Mouse (Mus musculus): ENCODE measurements around the gene Lrrc36.

DNA sequence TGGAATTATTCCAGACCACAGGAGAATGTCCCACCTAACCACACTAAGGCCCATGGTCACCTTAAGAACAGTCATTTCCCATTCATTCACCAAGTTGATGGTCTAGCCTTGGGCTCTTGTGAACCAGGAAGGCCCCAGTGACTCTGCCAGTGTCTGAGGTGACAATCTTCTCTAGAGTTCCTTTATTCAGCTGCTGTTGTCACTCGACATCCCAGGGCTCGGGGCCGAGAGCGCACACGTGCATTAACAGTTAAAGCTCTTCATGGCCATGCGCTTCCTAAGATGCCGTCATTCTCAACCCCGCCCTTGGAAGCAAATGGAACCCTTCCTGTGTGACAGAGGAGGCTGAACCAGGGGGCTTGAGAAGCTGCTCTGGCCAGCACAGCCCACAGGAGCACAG, 68.8 kb downstream of the Lrrc36 start:
- TF ChIP-seq ZC3H11A (IDR thresholded peaks at IDR 0.05; ENCODE audit: borderline replicate concordance, low read depth, low read length): no peak
- TF ChIP-seq HCFC1 (IDR thresholded peaks at IDR 0.05; ENCODE audit: borderline replicate concordance, insufficient read depth, low read length): no peak

Measured in ES-E14 (cell line).